Mouse (Mus musculus): ENCODE measurements around the gene Nptx2.

The Nptx2 gene

DNA sequence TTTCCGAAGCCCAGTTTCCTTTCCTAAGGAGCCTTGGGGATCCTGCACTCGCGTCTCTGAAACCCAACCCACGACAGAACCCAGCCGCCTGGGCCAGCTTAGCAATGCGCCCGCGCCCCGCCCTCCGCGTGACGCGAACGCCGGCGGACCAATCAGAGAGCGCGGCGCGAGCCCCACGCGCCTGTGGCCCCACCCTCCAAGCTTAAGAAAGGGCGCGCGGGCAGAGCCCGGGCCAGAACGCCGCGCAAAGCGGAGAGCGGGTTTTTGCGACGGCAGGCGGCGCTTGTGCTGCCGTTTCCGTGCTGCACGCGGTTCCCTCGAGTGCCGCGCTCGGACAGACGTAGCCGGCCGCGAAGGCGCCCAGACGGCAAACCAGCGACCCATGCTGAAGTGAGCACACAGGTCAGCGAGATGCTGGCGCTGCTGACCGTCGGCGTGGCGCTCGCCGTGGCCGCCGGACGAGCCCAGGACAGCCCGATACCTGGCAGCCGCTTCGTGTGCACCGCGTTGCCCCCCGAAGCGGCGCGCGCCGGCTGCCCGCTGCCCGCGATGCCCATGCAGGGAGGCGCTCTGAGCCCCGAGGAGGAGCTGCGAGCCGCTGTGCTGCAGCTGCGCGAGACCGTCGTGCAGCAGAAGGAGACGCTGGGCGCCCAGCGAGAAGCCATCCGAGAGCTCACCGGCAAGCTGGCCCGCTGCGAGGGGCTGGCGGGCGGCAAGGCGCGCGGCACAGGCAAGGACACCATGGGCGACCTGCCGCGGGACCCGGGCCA lies at the start of gene Nptx2:
Gene Nptx2, plus strand, starts transcription at position 250 of the 770 bp plus-strand sequence.
- DNase-seq (ENCODE audit: low spot score): peak; percentile 43

DNA sequence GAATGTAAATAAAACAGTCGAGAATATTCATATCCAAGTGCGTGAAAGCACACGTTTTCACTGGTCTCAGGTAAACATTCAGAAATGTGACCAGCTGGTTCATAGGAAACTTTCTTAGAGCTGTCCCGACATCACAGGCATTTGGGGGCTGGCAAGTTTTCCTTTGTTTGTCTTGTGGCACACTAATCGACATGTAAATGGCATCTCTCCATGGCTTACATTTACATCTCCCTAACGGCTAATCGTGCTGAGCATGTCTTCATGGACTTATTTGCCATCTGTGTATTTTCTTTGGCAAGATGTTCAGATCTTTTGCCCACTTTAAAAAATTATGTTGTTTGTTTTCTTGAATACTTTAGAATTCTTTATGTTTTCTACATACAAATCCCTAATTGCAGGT lies 49.2 kb upstream of the Nptx2 start:
- DNase-seq (ENCODE audit: low spot score): no peak

DNA sequence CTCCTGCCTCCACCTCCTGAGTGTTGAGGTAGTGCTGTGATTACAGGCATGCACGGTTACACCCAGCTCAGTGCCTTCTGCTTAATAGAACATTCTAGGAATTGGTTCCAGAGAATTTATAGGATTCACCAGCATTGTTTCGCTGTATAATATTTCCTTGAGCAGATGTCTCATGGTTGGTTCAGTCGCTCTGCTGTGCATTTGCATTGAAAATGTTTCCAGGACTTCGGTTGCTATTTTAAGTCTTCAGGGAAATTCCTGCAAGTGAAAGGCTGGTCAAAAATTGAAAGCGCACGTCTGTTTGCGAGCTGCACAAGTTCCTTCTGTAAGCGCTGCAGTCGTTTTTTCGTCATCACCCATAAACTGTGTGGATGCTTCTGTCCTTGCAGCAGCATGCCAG lies 41.5 kb upstream of the Nptx2 start:
- DNase-seq (ENCODE audit: low spot score): no peak

DNA sequence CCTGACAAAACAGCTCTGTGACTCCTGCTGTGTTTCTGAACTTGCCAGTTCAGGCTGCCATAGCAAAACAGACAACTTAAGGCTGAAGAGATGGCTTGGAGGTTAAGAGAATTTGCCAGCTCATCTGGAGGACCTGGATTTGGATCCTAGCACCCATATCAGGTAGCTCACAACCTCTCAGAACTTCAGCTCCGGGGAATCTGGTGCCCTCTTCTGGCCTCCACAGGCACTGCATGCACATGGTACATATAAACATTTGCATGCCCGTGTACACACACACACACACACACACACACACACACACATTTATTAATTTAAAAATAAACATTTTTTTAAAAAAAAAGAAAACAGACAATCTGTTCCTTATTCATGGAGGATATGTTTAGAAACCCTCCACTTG lies 40.0 kb upstream of the Nptx2 start:
- DNase-seq (ENCODE audit: low spot score): no peak

DNA sequence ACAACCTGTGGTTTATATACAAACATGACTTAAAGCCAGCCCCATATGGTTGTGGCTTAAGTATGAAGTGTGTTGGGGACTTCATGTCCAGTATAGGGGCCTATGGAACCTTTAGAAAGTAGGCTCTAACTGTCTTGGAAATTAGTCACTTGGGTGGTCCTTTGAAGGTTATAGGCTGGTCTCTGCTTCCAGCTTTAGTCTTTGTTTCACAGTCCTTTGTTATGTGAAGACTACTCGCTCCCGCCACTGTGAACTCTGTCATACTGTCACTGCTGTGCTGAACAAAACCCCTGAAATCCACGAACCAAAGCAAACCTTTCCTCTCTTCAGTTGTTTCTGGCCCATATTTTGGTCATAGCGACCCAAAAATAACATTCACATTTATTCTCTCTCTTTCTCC lies 39.5 kb upstream of the Nptx2 start:
- DNase-seq (ENCODE audit: low spot score): no peak

DNA sequence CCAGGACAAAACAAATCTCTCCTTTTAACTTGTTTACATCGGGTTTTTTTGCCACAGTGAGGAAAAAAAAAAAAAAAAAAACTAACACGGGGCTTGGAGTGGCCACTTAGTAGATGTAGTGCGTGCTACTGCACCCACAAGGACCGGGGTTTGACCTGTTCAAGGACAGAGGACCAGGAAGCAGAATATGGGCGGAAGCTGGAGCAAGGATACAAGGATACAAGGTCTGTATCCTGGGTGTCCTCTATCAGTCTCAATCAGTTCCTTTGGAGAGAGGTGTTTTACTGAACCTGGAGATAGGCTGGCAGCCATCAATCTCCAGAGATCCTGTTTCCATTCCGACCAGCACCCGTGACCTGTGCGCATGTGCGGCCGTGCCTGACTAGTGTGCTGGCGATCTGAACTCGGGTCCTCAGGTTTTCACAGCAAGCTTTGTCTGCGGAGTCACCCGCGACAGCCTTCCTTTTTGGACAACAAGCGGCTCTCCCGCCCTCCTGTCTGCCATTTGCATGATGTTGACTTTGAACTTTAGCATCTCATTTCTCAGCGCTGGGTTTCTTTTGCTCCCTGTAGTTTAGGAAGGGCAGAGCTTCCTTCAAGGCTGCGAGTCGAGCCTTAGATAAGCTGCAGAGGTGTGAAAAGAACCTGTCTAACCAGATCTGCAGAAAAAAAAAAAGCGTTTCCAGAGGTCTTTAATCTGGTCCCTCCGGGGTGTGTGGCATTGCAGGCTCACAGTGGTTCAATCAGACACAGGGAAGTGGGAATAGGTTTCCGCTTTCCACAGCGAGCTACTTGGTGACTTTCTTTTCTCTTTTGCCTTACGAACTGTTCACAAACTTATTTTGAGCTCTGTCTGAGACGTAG lies 38.8 kb upstream of the Nptx2 start:
- no peak for DNase-seq (ENCODE audit: low spot score)

DNA sequence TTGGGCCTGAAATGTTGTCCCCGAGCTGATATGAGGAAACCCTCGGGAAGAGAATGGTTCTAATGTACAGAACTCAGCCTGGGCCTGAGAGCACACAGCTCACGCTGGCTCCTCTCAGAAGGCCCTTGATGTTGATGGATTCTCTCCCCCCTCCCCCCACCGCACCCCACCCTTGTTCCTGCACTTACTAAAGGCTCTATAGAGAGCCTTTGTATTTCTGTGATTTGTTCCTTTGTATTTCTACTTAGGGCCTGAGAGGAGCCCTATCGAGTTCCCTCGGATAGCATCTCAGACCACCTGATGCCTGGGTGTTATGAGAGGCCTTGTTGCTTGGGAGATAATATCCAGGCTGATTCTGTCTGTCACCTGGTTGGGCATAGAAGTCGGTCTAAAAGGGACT lies 36.3 kb upstream of the Nptx2 start:
- no peak for DNase-seq (ENCODE audit: low spot score)

DNA sequence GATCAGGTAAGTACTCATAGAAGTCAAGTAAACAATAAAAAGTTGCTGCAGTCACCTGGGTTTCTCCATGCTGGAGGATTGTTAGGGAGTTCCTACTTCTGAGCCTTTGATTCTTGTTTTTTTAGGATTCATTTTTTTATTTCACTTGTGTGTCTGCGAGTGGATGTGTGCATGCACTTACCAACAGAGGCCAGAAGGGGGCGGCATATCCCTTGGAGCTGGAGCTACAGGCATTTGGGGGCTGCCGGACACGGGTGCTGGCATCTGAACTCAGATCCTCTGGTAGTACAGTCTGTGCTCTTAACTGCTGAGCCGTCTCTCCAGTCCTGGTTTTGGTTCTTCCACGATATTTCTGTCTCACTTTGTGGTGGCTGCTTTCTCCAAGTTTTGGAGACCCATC lies 31.0 kb upstream of the Nptx2 start:
- DNase-seq (ENCODE audit: low spot score): no peak

DNA sequence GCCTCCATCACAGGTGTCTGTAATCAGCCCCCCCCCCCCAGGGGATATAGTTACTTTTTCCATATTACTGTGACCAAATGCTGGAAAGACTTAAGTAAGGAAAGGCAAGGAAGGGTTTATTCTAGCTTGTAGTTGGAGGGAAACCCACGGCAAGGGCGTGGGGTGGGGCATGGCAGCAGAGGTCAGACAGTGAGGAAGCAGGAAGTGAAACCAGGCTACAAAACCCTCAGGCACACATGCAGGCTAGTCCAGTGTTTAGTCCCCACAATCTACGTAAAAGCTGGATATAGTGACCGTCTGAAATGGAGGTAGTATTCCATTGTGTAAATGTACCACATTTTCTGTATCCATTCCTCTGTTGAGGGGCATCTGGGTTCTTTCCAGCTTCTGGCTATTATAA lies 30.5 kb upstream of the Nptx2 start:
- DNase-seq (ENCODE audit: low spot score): no peak

DNA sequence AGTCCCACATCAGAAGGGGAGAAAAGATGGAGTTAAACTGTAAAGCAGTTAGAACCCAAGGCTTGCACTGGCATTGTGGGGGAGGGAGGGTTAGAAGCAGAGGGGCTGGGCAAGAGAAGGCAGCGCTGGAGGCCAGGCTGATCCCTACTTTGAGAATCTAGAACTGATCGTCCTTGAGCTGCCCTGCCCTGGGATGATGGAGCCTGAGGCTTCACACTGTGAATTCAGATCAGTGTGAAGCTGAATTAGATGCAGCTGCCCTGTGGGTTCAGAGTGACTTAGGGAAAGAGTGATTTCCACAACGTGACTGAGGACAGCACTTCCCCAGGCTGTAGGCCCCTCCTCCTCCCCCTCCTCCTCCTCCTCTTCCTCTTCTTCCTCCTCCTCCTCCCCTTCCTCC lies 25.6 kb upstream of the Nptx2 start:
- no peak for DNase-seq (ENCODE audit: low spot score)

DNA sequence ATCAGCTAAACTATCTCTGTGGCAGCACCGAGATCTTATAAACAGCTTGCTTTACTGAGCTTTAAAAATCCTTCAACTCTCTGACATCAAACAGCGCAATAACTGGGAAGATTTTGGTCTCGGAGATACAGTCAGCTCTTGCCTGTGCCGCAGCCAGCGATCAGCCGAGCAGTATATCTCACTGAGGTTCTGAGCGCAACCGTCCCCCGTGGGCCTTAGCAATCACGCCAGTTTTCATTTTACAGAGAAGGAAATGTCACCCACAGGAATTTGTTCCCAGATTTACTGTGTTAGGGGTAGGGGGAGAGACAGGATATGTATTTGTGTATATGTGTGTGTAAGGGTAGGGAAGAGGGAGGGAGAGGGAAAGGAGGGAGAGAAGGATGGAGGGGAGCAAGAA lies 20.9 kb upstream of the Nptx2 start:
- no peak for DNase-seq (ENCODE audit: low spot score)

DNA sequence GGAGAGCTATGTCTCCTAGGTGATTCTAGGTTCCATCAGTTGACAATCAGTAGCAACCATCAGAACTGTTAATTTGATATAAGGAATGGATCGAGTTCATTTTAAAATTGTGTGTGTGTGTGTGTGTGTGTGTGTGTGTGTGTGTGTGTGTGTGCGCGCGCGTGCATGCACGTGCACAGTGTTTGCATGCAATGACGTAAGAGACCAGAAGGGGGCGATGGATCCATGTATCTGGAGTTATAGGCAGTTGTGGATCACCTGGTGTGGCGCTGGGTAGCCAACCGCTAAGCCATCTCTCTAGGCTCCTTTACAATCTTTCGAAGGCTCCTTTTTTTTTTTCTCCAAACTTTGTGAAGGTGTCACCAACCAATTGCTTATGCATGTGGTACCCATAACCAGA lies 16.6 kb upstream of the Nptx2 start:
- no peak for DNase-seq (ENCODE audit: low spot score)

DNA sequence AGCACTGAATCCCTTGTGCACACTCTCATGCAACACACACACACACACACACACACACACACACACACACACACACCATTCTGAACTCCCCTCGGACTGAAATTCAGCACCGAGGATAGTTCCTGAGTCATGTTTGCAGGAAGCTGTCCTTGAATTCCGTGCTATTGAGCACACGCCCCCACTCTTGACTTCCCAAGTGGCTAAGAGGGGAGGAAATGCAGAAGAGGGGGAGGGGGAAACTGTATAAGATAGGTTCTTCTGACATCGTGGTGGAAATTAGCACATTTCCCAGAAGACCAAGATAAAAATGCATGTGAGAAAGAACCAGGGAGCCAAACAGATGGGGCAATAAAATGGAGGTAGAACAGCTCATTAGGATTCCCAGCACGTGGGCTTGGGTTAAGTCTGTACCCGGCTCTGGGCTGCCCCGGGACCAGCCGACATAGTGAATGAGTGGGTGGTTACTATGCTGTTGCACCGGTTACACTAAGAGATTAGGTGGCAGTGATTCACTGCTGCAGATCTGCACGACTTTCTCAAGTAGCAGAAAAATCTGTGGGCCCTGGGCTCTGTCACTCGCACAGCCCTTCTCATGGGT lies 2.9 kb upstream of the Nptx2 start:
- no peak for DNase-seq (ENCODE audit: low spot score)

DNA sequence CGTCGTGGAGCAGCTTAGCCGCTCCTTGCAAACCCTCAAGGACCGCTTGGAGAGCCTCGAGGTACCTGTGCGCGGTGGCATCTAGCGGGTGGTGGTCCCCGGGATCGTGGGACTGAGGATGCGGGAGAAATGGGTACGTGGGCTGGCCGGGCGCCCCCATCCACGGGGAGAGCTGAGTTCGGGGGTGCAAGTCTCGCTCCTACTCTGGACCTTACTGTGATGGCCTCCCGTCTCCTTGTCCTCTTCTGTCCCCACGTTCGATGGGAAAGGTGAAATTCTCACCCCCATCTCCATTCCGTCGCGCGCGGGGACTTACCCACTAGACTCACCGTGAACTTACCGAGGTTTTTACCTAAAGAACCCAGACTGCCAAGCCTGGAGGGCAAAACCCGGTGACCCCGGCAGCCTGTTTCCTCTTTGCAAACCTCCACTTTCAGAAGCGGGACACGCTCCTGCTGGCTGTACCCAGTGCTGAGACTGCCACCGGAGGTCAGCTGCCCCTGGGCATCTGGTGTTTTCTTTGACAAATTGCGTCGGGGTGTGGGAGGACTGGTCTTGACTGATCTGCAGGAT lies 807 bp downstream of the Nptx2 start:
- DNase-seq (ENCODE audit: low spot score): no peak

DNA sequence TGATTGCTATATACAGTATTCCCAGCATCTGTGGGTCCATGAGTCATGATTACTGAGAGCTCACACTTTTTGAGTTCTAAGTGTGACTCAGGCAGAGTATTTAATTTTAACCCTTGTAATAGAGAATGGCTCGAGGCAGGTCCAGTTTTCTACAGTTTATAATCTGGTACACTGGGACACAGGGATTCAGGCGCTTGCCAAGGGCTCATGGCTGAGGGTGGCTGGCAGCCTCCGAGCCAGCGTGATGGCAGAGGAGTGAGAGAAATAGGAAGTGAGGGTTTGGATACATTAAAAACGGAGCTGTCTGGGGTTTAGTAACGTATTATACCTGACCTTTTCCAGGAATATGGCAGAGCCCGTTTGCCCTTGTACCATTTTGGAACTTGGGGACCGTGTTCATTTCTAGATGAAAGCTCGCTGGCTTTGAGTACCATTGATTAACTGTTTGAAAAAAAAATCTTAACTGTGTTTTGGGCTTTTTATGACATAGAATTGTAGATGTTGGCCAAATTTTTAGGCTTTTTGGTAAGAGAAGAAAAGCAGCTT lies 1.7 kb downstream of the Nptx2 start:
- DNase-seq (ENCODE audit: low spot score): no peak

DNA sequence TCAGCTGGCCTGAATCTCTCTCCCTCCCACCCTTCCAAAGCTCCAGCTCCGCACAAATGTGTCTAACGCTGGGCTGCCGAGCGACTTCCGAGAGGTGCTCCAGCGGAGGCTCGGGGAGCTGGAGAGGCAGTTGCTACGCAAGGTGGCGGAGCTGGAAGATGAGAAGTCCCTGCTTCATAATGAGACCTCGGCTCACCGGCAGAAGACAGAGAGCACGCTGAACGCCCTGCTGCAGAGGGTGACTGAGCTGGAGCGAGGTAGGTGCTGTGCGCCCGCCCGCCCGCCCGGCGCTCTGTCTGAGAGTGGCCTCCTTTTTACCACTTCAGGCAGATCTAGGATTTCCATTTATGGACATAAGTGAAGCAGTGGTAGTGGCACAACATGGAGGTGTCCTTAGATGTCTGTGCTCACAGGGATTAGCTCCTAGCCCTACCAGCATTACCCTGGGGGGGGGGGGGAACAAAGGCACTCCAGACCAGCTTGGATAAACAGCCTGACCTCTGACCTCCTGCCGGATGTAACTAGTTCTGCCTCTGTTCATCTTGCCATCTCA lies 2.5 kb downstream of the Nptx2 start:
- DNase-seq (ENCODE audit: low spot score): no peak

DNA sequence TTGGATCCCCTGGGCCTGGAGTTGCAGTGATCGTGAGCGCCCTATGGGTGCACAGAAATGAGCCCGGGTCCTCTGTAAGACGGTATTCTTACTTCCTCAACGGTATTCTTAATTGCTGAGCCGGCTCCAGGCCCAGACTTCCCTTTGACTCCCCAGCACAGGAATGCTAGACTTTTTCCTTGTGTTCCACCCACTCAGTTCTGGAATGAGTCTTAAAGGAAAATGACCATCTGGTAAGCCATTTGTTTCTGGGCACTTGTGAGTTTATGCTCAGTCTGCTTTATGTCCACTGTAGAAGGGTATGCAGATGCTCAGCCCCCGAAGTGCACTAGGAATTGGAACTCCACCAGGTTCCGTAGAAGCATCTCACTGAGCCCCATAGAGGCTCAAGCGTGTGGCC lies 4.3 kb downstream of the Nptx2 start:
- no peak for DNase-seq (ENCODE audit: low spot score)

DNA sequence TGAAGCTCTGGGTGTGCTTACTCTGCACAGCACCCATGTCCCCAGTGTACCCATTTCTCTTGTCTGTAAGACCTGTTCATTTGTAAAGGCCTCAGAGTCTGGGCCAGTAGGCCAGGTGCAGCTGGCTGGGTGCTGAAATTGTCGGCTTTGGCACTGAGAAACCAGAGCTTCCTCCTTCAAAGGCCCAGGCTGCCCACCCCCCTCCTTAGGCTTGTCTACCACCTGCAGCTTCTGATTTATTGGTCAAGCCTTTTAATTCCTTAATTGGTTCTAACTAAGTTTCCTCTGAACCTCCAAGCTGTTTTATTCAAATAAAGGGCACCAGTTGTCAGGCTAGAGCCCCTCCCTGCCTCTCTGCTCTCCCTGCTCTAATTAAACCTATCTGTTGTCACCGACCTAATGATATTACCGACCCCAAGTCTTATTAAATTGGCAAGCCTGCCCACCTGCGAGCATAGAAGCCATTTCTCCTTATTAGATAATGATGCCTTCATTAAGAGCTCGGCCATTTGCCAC lies 5.0 kb downstream of the Nptx2 start:
- no peak for DNase-seq (ENCODE audit: low spot score)

DNA sequence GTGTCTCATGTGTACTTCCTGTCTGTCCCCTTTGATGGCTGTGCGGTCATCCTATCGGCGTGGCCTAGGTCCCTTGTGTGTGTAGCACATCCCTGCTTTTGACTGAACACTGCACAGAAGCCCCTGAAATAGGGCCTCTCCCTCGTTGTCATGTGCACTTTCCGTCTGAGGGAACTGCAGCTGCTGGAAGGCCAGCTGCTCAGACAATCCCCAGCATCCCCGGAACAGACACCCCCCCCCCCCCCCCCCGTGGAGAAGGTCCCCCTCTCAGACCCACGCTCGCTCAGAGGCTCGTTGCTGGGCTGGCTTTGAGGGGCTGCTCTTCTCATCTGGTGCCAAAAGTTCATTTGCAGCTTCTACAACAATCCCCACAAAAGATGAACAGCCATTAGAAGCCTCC lies 11.0 kb downstream of the Nptx2 start:
- no peak for DNase-seq (ENCODE audit: low spot score)

DNA sequence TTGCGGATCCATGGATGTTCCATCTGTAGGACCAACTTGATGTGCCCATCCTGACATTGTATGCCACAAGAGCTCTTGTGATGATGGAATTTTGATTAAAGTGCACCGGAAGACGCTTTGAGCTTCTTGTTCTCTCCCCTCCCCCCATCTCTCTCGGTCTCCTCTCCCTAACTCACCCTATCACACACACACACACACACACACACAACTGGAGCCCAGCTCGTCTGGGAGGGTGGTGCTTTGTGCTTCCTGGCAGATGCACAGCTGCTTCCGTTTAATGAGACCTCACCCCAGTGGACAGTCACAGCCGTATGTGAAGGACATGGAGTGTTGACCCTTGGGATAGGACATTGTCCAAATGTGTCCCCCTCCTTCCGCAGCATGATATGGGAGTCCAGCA lies 11.7 kb downstream of the Nptx2 start:
- DNase-seq (ENCODE audit: low spot score): no peak

DNA sequence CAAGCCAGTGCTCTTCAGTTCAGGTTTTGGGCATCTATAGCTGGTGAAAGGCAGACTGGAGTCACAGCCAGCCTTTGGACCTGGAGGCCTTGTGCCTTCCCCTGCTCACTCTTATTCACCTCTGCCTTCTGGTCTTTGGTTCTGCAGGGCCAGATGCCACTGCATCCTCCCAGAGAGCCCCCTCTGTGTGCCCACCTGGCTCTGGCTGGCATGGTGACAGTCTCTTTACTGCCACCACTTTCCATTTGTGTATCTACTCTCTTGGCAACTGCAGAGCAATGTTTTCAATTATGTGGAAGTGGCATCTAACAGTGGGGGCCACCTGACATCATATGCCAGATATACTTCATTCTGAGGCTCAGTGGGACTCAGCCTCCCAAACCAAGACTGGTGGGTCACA lies 12.8 kb downstream of the Nptx2 start:
- DNase-seq (ENCODE audit: low spot score): no peak

DNA sequence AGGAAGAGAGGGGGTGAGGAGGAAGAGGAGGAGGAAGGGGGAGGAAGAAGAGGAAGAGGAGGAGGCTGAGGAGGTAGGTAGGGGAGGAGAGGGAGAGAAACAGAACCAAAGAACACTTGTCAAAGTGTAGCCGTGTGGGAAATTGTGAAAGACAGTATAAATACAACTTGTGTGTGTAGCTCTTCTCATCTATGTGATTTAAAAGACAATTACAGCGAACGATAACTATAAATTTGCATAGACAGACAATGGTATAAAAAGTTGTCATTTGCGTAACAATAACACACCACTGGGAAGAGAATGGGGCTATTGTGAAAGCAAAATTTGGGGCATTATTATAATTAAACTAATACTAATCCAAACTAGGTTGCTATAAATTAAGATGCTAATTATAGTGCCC lies 20.0 kb downstream of the Nptx2 start:
- no peak for DNase-seq (ENCODE audit: low spot score)
